Mouse (Mus musculus): ENCODE results near the gene Kif13a. TPM values are rescaled to one million over a fixed set of nuclear protein-coding genes. Genes with fewer than 3 reads are reported as not detected.

Gene Kif13a
- total RNA-seq, 2 experiments from 2014 or later = 110 to 116 TPM

- peak in 1 of 2 experiments; percentile 43 for DNase-seq
These were observed 8.1 kb downstream of the Kif13a start for GRCm38 (mm10) chr13:46921559-46921958.

- DNase-seq = no peak
These were observed 9.9 kb downstream of the Kif13a start for GRCm38 (mm10) chr13:46919797-46920196.

GRCm38 (mm10) chr13:46918509-46918908, 11.2 kb downstream of the Kif13a start:
- DNase-seq = peak in 1 of 2 experiments; percentile 65

GRCm38 (mm10) chr13:46911960-46912359, 17.7 kb downstream of the Kif13a start:
- peak in 1 of 2 experiments; percentile 36 for DNase-seq

- DNase-seq = peak in 1 of 2 experiments; percentile 31
These were observed 18.6 kb downstream of the Kif13a start for GRCm38 (mm10) chr13:46911018-46911419.

- no peak for DNase-seq
These were observed 19.7 kb downstream of the Kif13a start for GRCm38 (mm10) chr13:46909946-46910345.

- peak in 1 of 2 experiments; percentile 37 for DNase-seq
These were observed 20.6 kb downstream of the Kif13a start for GRCm38 (mm10) chr13:46909005-46909565.

- DNase-seq = no peak
These were observed 21.3 kb downstream of the Kif13a start for GRCm38 (mm10) chr13:46908387-46908786.

- DNase-seq = no peak
These were observed 21.8 kb downstream of the Kif13a start for GRCm38 (mm10) chr13:46907861-46908260.

GRCm38 (mm10) chr13:46907115-46907514, 22.6 kb downstream of the Kif13a start:
- no peak for DNase-seq

GRCm38 (mm10) chr13:46905971-46906370, 23.7 kb downstream of the Kif13a start:
- DNase-seq = no peak

GRCm38 (mm10) chr13:46904982-46905621, 24.6 kb downstream of the Kif13a start:
- no peak for DNase-seq

- no peak for DNase-seq
These were observed 27.0 kb downstream of the Kif13a start for GRCm38 (mm10) chr13:46902568-46903255.

- peak in 1 of 2 experiments; percentile 34 for DNase-seq
These were observed 28.7 kb downstream of the Kif13a start for GRCm38 (mm10) chr13:46900870-46901555.

GRCm38 (mm10) chr13:46898837-46899236, 30.8 kb downstream of the Kif13a start:
- no peak for DNase-seq

- no peak for DNase-seq
These were observed 31.3 kb downstream of the Kif13a start for GRCm38 (mm10) chr13:46898411-46898810.

- no peak for DNase-seq
These were observed 37.3 kb downstream of the Kif13a start for GRCm38 (mm10) chr13:46892380-46892779.

GRCm38 (mm10) chr13:46888150-46888683, 41.5 kb downstream of the Kif13a start:
- no peak for DNase-seq

GRCm38 (mm10) chr13:46886497-46887261, 43.0 kb downstream of the Kif13a start:
- DNase-seq = no peak

GRCm38 (mm10) chr13:46885759-46886060, 44.0 kb downstream of the Kif13a start:
- DNase-seq = no peak

- peak; percentile 62 to 63 for DNase-seq
These were observed 44.5 kb downstream of the Kif13a start for GRCm38 (mm10) chr13:46884898-46885758.

All from heart, adult 18-20 months (tissue).